ENCODE assay signal across 8 mouse cellular contexts in genomic region chr5:24684578-24685365, GRCm38 (mm10). TPM values are rescaled to one million over a fixed set of nuclear protein-coding genes. Genes with fewer than 3 reads are reported as not detected.
DNase-seq lines count a peak whose midpoint lies in the region; ATAC-seq and TF ChIP-seq lines count a peak whose summit lies in the region.

No protein-coding gene starts in this region.

- peak; percentile 39 for ATAC-seq in intestine, embryonic 16.5 days
- peak; percentile 48; the same call in 1 of the 2 replicates for ATAC-seq in limb, embryonic 11.5 days (ENCODE audit: insufficient number of reproducible peaks, low FRiP score, low TSS enrichment, low read depth)
- peak; percentile 49; the same call in 1 of the 2 replicates for ATAC-seq in midbrain, embryonic 11.5 days (ENCODE audit: low FRiP score)

- no peaks in the 10 kb centered on the region; the same call in 1 of the 2 replicates for H3K4me1 ChIP-seq in cortical plate, adult 2 months (ENCODE audit: control insufficient read depth, insufficient read depth, low read length)
- H3K4me1 ChIP-seq in intestine, embryonic 16.5 days (ENCODE audit: control insufficient read depth, insufficient read depth, low read length), result peaks cover 12% of the 10 kb centered on the region
- H3K4me1 ChIP-seq in limb, embryonic 11.5 days (ENCODE audit: control insufficient read depth, insufficient read depth, low read length), result no peaks in the 10 kb centered on the region
- peaks cover 7% of the 10 kb centered on the region for H3K4me1 ChIP-seq in midbrain, embryonic 11.5 days (ENCODE audit: control insufficient read depth, insufficient read depth, low read length)
- peaks cover 7% of the 10 kb centered on the region; the same call in 1 of the 2 replicates for H3K4me1 ChIP-seq in spleen, adult 2 months (ENCODE audit: control insufficient read depth, insufficient read depth, insufficient read length)

- no peaks in the 10 kb centered on the region for H3K27me3 ChIP-seq in intestine, embryonic 16.5 days (replicated peaks; ENCODE audit: control insufficient read depth, insufficient read depth, low read length)
- H3K27me3 ChIP-seq in limb, embryonic 11.5 days (ENCODE audit: control insufficient read depth, insufficient read depth, low read length), result no peaks in the 10 kb centered on the region
- H3K27me3 ChIP-seq in midbrain, embryonic 11.5 days (ENCODE audit: control insufficient read depth, insufficient read depth, low read length), result no peaks in the 10 kb centered on the region
- no peaks in the 10 kb centered on the region for H3K27me3 ChIP-seq in spleen, adult 2 months (ENCODE audit: control insufficient read depth, insufficient read depth, low read length)

- H3K9me3 ChIP-seq in intestine, embryonic 16.5 days (ENCODE audit: control insufficient read depth, low read length), result no peaks in the 10 kb centered on the region
- H3K9me3 ChIP-seq in limb, embryonic 11.5 days (ENCODE audit: control insufficient read depth, low read length), result no peaks in the 10 kb centered on the region
- H3K9me3 ChIP-seq in midbrain, embryonic 11.5 days (ENCODE audit: control insufficient read depth, low read length), result no peaks in the 10 kb centered on the region

- peak; percentile 24; the same call in 1 of the 2 replicates for TF ChIP-seq POLR2A in cortical plate, adult 2 months (IDR thresholded peaks at IDR 0.05; ENCODE audit: extremely low read depth, insufficient read depth, low read length)
- TF ChIP-seq POLR2A in spleen, adult 2 months (IDR thresholded peaks at IDR 0.05; ENCODE audit: low read depth, low read length), result no peak

- H3K4me3 ChIP-seq in cortical plate, adult 2 months (ENCODE audit: insufficient read depth, low read length), result peak overlapping the region; percentile 92
- H3K4me3 ChIP-seq in intestine, embryonic 16.5 days (ENCODE audit: low read length), result peak overlapping the region; percentile 50
- peak overlapping the region; percentile 25 for H3K4me3 ChIP-seq in limb, embryonic 11.5 days (ENCODE audit: low read depth, low read length)
- H3K4me3 ChIP-seq in midbrain, embryonic 11.5 days (ENCODE audit: low read depth, low read length), result peak overlapping the region; percentile 32
- peak overlapping the region; percentile 43 for H3K4me3 ChIP-seq in spleen, adult 2 months (ENCODE audit: extremely low read depth, insufficient read depth, insufficient read length)

- peak; percentile 24 for DNase-seq in kidney, adult 9 months
- no peak for DNase-seq in kidney, adult 18-20 months
- peak; percentile 29 for DNase-seq in gastrocnemius, postnatal 14 days
- peak; percentile 44 for DNase-seq in limb, embryonic 11.5 days (ENCODE audit: low spot score)
- DNase-seq in midbrain, embryonic 11.5 days (ENCODE audit: low spot score, missing footprints), result peak; percentile 91
- peak in 1 of 2 experiments; percentile 16 for DNase-seq in spleen, adult 2 months (ENCODE audit: low read depth in 1 of 2, low spot score in 2 of 2)

- 24% methylated on average over 16 of the region's 16 CpGs for WGBS in intestine, embryonic 16.5 days
- 28% methylated on average over 16 of the region's 16 CpGs for WGBS in limb, embryonic 11.5 days
- WGBS in midbrain, embryonic 11.5 days, result 31% methylated on average over 16 of the region's 16 CpGs
- WGBS in spleen, adult 2 months, result 27% methylated on average over 16 of the region's 16 CpGs

- H3K27ac ChIP-seq in cortical plate, adult 2 months (ENCODE audit: insufficient read depth, low read length), result peak overlapping the region; percentile 18
- H3K27ac ChIP-seq in intestine, embryonic 16.5 days (ENCODE audit: low read length), result peak overlapping the region; percentile 99
- peak overlapping the region; percentile 80 for H3K27ac ChIP-seq in limb, embryonic 11.5 days (replicated peaks; ENCODE audit: low read depth, low read length)
- peak overlapping the region; percentile 90 for H3K27ac ChIP-seq in midbrain, embryonic 11.5 days (ENCODE audit: low read depth, low read length)
- H3K27ac ChIP-seq in spleen, adult 2 months (ENCODE audit: insufficient read depth, low read length), result peak overlapping the region; percentile 82

- no peak for TF ChIP-seq CTCF in cortical plate, adult 2 months (IDR thresholded peaks at IDR 0.05; ENCODE audit: extremely low read depth, insufficient read depth, low read length)
- no peak for TF ChIP-seq CTCF in spleen, adult 2 months (IDR thresholded peaks at IDR 0.05; ENCODE audit: extremely low read depth, insufficient read depth, insufficient read length, insufficient replicate concordance)

- peaks cover 1% of the 10 kb centered on the region; the same call in 1 of the 2 replicates for H3K36me3 ChIP-seq in intestine, embryonic 16.5 days (ENCODE audit: control insufficient read depth, insufficient read depth, low read length)
- H3K36me3 ChIP-seq in limb, embryonic 11.5 days (ENCODE audit: control insufficient read depth, insufficient read depth, low read length), result peaks cover 4% of the 10 kb centered on the region; the same call in 1 of the 2 replicates
- H3K36me3 ChIP-seq in midbrain, embryonic 11.5 days (ENCODE audit: control insufficient read depth, insufficient read depth, low read length), result no peaks in the 10 kb centered on the region
- H3K36me3 ChIP-seq in spleen, adult 2 months (ENCODE audit: control insufficient read depth, insufficient read depth, low read length), result peaks cover 3% of the 10 kb centered on the region; the same call in 1 of the 2 replicates

- intact Hi-C loops in gastrocnemius, postnatal 14 days (cut with DNase I; ENCODE audit: low total_unique reads), result no loop called here

- peak overlapping the region; percentile 77 for H3K9ac ChIP-seq in intestine, embryonic 16.5 days (ENCODE audit: low read depth, low read length)
- peak overlapping the region; percentile 61 for H3K9ac ChIP-seq in limb, embryonic 11.5 days (ENCODE audit: low read length)
- H3K9ac ChIP-seq in midbrain, embryonic 11.5 days (ENCODE audit: low read length), result peak overlapping the region; percentile 57

- H3K4me2 ChIP-seq in intestine, embryonic 16.5 days (ENCODE audit: low read depth, low read length), result peak overlapping the region; percentile 78
- H3K4me2 ChIP-seq in limb, embryonic 11.5 days (ENCODE audit: low read depth, severe bottlenecking), result peak overlapping the region; percentile 52
- peak overlapping the region; percentile 62 for H3K4me2 ChIP-seq in midbrain, embryonic 11.5 days

RNA-seq across cellular contexts. Expression of gene Nub1, which starts 0.6 kb away (rescaled TPM):
- polyA plus RNA-seq in cortical plate, adult 2 months (2012; rRNA removed), result 76.6 and 81.2 TPM in 2 replicates
- 10 to 100 TPM; 21.7 to 23.6 TPM for total RNA-seq in gastrocnemius, postnatal 14 days (2021)
- polyA plus RNA-seq in intestine, embryonic 16.5 days (2015; fragmentation: Nextera tagmentation; extraction: Ambion mirVana), result 26.7 and 28.1 TPM in 2 replicates
- polyA plus RNA-seq in limb, embryonic 11.5 days (2014; fragmentation: Nextera tagmentation; extraction: Ambion mirVana), result 31.8 and 32.2 TPM in 2 replicates
- polyA plus RNA-seq in midbrain, embryonic 11.5 days (2014; fragmentation: Nextera tagmentation; extraction: Ambion mirVana), result 36.8 and 38.8 TPM in 2 replicates
- polyA plus RNA-seq in spleen, adult 2 months (2012; rRNA removed), result 33.8 and 48.8 TPM in 2 replicates

RNA-seq across cellular contexts. Expression of gene Wdr86, which starts 45.8 kb away (rescaled TPM):
- polyA plus RNA-seq in cortical plate, adult 2 months (2012; rRNA removed), result 0.55 and 1.1 TPM in 2 replicates
- total RNA-seq in gastrocnemius, postnatal 14 days (2021), result under 1 TPM; 0.07 to 0.35 TPM
- 6.8 and 8.4 TPM in 2 replicates for polyA plus RNA-seq in intestine, embryonic 16.5 days (2015; fragmentation: Nextera tagmentation; extraction: Ambion mirVana)
- polyA plus RNA-seq in limb, embryonic 11.5 days (2014; fragmentation: Nextera tagmentation; extraction: Ambion mirVana), result 39.3 and 40.7 TPM in 2 replicates
- 8.7 and 10.3 TPM in 2 replicates for polyA plus RNA-seq in midbrain, embryonic 11.5 days (2014; fragmentation: Nextera tagmentation; extraction: Ambion mirVana)
- polyA plus RNA-seq in spleen, adult 2 months (2012; rRNA removed), result 6.2 and 6.5 TPM in 2 replicates

Comparison
In these comparisons a context has a peak if more than half of its experiments do, and no peak if none do; other contexts are left out.
1. H3K27ac ChIP-seq: peak in every context shown above with its lines; median percentile 99 in intestine, embryonic 16.5 days; 90 in midbrain, embryonic 11.5 days; 82 in spleen, adult 2 months; 80 in limb, embryonic 11.5 days; 18 in cortical plate, adult 2 months.
2. H3K4me3 ChIP-seq: peak in every context shown above with its lines; median percentile 92 in cortical plate, adult 2 months; 50 in intestine, embryonic 16.5 days; 43 in spleen, adult 2 months; 32 in midbrain, embryonic 11.5 days; 25 in limb, embryonic 11.5 days.